Mouse (Mus musculus): ENCODE measurements around the gene Snx29.

DNA sequence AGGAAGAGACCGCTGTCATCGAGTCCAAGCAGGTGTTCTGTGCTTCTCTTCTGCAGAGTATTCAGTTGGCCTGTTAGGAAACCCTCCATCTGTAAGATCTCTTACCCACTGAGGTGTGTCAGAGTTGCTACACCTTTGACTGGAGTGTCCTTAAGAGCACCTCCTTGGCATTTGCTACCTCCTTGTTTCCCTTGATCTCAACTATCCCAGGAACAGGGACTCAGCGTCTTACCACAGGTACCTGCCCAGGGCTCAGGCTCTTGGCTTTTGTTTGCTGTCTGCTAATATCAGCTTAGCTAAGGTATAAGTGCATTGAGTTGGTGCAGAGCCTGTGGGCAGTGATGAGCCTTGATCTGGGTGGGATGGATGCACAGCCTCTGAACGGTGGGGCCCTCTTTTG lies 124.3 kb downstream of the Snx29 start:
- TF ChIP-seq CTCF (IDR thresholded peaks at IDR 0.05; ENCODE audit: low read depth) = no peak
- TF ChIP-seq EP300 (IDR thresholded peaks at IDR 0.05; ENCODE audit: low read depth) = no peak

All from liver, embryonic 14.5 days (tissue).